Mouse (Mus musculus) gastrocnemius, adult 18-20 months (tissue): ENCODE measurements around the gene Fgfr2. TPM values are rescaled to one million over a fixed set of nuclear protein-coding genes. Genes with fewer than 3 reads are reported as not detected.

Source experiments
- DNase-seq: peaks from one replicate; pipeline ENCODE4 v3.0.0; 2021; ENCODE audit warnings: low spot score
- total RNA-seq, 2 experiments: library from RNA; stranded (reverse); gene quantifications; 2 replicates each; pipeline ENCODE4 v1.2.3; 2021

Gene Fgfr2
- total RNA-seq, 2 experiments from 2014 or later = 0.43 to 0.88 TPM

DNA sequence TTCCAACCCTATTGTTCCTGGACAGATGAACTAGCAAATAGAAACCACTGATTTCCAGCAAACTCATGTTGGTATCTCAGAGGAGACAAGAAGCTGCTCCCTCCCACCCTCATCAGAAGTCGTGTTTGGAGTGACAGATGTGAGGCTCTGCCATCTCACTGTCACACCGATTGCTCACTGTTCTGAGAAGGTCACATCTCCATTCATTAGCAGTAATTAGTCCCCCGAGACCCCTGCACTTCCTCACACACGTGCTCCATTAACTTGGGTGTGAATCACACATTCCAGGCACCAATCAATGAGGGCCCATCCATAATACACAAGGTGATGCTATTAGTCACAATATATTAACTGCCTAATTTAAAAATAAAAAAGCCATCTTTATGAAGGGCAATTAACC, 497.0 kb downstream of the Fgfr2 start:
- DNase-seq = no peak

DNA sequence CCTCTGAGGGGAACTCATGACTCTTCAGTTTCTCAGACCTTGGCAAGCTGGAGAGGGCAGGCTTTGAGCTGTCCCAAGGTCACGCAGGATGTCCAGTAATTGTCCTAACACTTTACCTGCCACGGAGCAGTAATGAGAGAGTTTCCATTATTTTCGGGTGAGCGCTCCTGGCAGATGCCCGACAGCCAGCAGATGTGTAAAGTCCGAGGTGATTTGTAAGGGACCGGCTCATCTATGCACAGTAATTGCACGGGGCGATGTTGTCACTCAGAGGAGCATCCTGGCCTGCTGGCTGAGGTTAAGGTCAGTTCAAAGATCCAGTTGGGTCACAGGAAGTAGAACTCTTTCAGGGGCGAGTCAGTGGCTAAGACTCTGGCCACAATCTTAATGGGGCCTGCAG, 499.0 kb downstream of the Fgfr2 start:
- no peak for DNase-seq

DNA sequence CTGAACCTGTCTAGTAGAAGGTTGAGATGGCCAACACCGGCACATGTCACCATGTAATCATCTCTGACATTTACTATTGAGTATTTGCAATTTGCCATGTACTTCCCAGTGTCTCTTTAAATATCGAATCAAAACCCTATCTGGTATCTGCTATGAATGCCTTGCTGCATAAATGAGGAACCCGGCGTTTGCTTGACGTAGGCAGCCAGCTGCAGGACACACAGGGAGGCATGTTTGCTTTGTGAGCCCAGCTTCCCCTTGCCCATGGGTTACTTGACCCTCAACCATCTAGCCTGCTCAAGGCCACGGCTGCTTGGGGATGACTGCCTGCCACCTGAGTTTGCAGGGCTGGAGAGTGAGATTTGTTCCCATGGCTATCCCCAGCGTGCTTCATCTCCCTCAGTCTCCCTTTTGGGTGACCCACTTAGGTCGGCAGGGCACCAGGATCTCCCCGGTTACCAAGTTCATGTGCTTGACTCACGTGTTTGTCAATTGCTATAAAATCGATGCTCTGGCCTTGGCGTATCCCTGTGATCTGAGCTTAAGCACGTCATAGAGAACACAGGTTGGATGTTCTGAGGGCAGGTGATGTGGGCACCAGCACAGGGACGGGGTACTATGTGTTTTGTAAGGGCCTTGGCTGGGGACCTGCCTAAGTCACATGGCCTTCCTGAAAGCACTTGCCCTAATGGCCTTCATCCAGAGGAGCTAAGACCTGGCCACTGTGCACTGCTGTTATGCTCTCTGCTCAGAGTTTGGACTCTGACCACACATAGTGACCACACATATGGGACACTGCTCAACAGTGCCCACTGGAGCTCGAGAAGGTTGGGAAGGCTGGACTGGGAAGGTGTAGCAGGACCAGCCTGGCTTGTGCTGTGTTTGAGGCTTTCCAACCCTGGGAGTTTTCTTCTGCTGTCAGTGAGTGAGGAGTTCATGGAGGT, 502.9 kb downstream of the Fgfr2 start:
- no peak for DNase-seq

DNA sequence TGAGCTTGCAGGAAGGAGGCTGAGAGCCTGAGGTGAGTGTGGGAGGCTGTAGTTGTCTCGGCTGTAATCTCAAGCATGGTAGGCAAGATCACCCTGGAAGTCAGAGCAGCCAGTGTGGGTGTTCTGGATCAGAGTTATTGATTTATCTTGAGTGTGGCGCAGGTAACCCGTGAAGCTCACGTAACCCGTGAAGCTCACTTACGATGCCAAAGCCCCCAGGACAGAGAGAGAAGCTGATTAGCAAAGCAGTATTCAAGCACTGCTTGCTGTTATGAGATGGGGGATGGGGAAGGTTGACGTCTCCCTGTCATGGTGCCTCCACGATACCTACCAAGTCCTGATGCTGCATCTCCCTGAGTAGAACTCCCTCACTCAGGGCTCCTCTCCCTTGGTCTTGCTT, 503.6 kb downstream of the Fgfr2 start:
- no peak for DNase-seq

DNA sequence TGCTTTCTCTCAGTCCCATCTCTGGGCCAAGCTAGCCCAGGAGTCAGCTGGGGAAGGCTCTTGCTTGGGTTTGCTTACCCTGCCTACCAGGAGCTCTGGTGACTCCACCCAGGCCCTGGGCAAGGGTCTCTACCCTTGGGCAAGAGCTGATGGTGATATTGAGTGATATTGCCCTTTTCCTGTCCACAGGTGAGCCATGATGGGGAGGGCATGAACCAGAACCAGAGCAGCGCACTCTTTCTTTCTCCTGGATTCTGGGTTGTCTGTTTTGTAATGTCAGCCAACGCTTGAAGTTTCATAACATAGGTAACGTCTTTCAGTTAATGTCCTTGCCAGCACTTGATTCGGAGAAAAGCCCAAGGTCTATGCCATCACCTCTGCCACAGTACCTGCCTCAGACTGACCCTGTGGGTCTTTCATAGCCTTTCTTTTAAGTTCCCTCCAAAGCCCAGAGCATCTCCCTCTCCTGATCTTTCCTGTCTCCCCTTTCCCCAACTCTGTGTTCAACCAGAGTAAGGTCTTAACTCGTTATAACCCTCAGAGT, 506.1 kb downstream of the Fgfr2 start:
- DNase-seq = no peak

DNA sequence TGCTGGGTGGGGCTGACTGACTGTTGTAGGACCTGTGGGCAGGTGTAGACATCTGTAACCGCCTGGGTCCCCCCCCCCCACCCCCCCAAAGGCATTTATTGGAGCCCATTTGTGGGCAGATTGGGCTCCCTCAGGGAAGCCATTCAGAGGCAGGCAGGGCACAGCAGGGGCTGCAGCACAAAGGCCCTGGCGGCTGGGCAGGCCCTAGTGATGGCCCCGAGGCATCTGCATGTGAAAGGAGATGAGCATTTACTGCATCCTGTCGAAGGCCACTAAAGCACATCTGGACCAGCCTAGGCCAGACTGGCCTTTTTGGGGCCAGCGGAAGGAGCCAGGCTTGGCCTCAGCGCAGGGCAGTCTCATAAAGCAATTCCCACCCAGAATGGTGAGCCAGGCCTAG, 506.8 kb downstream of the Fgfr2 start:
- no peak for DNase-seq

DNA sequence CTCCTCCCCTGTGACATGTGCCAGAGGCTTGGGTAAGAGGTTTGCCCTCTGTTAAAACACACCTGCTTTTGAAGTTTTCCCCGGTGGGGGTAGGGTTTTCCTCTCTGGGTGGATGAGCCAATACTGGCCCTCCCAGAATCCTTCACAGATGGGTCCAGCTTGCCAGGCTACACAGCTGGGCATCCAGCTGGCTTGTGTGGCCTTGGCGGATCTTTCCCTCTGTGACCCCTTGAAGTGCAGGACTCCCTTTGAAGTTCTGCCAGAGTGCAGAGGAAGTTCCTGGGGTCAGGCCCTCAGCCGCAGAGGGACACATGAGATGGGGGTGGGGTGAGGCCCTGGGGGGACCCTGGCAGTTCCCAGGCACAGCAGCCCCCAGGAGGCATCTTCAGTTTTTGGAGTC, 507.8 kb downstream of the Fgfr2 start:
- DNase-seq = no peak

DNA sequence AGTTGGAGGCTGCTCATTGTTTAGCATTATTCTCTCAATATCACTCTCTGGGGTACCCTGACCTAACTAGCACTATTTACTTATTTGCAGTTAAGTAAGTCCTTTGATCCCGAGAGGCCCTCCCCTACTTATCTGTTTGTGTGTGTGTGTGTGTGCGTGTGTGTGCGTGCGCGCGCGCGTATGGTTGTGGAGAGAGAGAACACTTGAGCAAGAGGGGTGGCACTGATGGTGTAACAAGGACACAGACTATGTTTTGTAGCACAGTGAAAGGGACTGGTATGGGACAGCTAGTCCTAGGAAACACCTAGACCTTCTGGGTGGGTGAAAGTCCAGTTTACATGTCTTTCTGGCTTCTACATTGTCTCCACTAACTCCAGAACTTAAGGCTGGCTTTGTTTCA, 511.6 kb downstream of the Fgfr2 start:
- no peak for DNase-seq

DNA sequence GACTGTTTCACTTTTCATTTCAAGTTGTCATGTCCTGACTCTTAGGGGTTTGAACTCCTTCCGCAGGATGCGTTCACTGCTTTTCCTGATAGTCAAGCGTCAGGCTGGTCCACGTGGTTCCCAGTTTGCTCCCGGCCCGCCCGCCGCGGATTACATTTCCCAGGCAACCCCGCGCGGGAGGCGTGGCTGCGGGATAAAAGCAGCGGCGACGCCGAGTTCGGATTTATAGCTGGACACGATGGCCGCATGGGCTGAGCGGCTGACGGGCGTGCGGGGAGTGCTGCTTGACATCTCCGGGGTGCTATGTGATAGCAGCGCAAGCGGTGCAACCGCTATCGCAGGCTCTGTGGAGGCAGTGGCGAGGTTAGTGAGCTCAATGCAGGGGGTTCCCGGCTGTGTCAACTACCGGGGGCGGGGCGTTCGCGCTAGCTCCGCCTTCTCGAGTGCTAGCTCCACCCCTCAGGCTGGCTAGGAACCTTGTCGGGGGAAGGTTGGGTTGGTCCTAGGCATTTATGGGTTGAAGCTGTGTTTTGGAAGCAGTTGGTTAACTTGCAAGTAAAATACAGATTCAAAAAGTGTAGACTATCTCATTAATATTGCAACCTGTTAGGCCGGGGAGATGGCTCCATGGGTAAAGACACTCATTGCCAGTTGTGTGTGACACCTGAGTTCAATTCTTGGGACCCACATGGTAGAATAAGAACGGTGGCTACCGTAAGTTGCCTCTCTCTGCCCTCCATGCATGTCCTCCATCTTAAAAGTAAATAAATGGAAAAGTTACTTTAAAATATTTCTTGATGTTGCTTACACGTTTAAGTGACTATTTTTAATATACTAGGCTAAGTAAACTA, 512.5 kb downstream of the Fgfr2 start, which contains the start of gene Lhpp:
Gene Lhpp, plus strand, starts transcription at position 171 of the 851 bp plus-strand sequence.
- peak; percentile 84 for DNase-seq

DNA sequence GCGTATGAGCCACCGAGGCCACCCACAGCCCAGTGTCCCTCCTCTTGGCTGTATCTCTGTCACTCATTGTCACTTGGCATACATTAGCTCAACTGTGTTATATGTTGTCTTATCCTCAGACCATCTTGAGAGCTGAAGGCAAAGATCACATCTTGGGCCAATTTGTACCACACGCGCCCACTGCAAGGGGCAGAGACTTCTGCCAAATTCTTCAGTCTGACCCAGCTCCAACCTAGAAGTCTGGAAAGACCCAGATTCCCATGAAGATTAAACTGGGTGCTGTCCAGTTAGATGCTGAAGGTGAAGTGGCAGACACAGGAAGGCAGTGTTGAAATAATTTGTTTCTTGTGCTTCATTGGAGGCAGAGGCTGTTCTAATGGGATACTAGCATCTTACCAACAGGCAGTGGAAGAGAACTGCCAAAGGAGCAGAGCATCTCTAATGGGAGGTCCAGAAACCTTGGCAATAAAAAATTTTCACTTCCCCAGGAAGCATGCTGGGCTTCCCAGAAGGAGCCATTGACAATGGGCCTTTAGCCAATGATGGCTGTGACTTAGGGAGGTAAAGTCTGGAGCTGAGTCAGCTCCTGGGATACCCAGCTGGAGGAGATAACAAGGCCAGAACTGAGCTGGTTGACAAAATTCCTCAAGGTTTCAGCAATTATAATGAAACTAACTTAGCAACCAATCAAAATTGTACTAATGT, 514.7 kb downstream of the Fgfr2 start:
- DNase-seq = no peak

DNA sequence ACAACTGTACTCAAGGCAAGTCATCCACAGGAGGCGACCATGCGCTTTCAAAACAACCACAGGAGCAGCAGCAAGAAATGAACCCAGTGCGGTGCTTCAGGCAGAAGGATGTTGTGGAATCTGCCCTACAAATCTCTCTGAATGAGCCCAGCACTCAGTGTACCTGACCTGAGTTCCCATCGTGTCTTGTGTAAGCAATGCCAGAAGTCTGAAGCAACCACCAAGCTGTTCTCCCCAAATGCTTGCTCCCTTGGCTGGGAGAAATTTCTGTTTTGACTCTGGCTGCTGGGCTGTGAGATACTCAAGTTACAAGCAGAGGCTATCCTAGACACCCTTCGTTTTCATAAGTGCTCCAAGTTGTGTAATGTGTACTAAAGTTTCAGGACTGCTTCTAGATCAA, 517.5 kb downstream of the Fgfr2 start:
- peak; percentile 68 for DNase-seq

DNA sequence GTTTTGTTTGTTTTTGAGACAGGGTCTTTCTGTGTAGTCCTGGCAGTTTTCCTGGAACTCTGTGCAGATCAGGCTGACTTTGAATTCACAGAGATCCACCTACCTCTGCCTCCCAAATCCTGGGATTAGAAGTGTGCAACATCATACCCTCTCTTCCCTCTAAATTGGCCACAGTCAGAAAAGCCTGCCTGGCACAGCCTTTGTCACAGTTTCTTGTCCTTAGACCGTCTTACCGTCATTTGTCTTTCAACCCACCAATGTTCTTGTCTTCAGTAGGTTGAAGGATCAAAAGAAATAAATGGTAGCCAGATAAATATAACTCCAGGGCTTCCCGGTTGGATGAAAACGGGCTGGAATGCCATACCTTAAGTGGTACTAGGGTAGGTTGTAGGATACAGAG, 518.4 kb downstream of the Fgfr2 start:
- no peak for DNase-seq

DNA sequence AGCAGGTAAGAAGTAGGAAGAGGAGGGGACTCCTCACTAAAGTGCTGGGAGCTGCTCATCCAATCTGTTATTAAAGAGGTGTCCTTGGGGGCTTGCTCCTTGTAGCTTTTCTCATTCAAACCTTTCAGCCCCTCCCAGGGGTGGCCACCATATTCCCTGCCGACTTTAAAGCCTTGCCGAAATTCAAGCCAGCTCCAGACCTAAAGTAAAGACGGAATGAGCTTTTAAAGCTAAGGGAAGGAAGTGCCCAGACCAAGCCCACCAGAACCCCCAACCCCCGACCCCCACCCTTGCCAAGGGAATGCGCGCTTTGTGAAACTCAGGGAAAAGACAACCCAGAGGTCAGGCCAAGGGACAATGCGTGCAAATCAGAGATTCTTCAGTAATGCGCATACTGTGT, 522.2 kb downstream of the Fgfr2 start:
- DNase-seq = no peak

DNA sequence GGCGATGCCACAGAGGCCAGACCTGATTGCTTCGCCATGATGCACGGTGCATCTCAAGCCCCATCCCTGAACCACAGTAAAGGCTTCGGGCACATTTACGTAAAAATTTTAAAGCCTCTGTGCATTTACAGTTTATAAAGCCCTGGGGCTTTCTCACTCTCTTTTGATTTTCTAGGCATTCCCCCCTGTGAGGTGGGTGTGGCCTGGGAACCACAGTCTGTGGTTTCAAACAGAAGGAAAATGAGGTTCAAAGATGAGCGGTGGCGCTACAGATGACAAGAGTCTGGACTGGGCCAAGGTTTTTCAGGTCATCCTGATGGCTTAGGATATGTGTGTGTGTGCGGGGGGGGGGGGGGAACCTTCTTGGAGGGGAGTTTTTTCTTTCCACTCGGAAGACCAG, 523.1 kb downstream of the Fgfr2 start:
- DNase-seq = no peak

DNA sequence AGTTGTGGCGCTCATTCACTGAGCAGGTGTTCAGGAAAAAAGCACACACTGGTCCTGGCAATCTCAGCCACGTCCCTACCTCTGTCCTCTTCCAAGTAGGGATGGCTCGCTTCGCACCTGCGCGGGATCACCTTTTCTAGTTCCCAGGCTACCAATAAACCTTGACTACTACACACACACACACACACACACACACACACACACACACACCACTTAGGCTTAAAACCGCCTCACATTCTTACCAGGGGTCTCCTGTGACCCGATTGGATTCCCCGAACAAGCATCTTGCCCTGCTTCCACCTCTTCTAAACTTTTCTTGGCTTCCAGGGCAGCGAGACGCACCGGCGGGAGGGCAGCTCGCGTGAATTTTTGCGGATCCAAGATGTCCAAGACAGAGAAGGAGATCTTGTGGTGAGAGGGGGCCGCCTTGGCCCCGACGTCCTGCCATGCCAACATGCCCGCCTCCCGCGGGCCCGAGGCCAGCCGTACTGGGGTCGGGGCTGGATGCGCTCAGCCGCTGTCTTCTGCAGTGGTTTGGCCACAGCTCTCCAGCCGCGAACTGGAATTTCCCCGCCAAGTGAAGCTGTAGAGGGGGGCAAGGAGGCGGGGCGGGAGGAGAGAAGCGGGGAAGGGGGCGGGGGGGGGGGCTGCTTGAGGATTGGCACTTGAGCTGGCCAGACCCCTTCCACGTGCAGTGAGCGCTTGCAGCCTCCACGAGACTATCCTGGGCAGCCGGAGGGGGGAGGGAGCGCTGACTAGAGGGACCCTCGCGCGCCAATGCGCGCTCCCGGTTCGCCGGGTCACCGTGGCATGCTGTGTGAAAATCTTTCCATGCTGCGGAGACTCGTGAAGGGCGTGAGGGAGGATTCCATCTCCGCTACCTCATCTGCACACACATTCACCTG, 523.8 kb downstream of the Fgfr2 start, which contains the start of gene Nkx1-2:
Gene Nkx1-2, minus strand, starts transcription at position 567 of the 905 bp plus-strand sequence.
- DNase-seq = no peak

DNA sequence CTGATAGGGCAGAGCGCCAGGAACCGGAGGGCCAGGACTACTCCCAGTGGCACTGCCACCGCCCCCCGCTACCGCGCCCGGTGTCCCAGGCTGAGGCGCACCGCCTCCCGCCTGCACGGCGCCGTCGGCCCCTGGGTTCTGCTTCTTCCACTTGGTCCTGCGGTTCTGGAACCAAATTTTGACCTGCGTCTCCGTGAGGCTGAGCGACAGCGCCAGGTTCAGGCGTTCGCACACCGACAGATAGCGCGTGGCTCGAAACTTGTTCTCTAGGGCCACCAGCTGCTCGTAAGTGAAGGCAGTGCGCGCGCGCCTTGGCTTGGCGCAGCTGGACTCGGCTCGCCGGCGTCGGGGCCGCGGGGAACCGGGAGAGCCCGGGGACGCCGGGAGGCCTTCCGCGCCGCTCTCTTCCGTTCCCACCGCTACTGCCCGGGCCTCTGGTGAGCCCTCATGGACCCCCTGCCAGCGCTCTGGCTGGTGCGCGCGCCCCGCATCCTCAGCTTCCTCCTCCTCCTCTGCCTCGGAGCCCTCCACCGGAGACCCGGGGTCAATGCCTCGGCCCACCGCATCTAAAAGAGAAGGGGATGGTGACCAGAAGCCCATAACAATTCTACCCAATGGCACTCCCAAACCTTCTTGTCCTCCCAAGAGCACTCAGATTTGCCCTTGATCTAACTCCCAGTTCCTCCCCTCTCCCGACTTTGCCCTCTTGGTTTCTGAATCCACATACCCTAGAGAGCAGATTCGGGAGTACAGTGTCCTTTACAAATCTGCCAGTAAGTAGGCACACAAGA, 525.7 kb downstream of the Fgfr2 start:
- DNase-seq = no peak

DNA sequence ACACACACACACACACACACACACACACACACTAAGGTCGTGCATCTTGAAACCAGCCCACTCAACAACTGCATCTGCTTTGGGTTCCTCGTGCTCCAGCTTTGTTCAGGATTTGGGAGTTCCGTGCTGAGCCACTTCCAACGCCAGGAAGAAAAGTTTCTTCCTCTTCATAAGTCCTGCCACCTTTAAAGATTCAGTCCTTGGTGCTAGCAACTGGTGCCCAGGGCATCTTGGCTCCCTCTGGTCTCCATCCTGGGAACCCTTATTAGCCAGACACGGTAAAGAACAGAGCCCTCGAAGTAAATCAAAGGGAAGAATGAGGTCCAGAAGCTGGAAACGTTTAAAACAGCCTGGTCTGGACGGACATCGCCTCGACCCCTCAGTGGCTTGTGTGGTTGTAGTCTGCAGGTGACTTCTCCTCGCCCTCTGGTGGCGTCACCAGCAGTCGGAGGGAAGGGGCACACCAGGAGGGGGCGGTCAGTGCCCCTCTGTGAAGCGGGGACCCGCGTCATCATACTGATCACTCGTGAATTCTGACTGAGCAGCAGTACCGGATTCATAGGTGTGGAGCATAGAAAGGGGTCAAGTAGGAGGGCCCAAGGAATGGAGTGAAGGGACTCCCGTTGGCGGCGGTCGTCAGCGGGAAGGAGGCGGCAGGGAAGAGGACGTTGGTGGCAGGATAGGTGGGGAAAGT, 526.4 kb downstream of the Fgfr2 start:
- no peak for DNase-seq

DNA sequence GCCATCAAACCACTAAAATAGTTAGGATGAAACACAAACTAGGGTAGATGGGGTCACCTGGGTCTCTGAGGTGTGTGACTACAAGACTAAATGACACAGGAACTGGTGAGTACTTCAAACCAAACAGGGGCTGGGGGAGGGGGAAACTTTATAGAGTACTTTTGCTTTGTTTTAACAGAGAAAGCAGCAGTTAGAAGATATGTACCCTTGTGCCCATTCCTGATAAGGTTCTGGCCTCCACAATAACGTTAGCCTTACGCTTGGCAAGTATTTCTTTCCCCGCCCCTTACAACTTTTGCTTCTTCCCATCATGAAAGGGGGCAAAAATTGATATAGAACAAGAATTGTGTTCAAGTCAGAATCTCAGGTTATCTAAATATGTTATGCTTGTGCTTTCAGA, 527.4 kb downstream of the Fgfr2 start:
- DNase-seq = no peak

DNA sequence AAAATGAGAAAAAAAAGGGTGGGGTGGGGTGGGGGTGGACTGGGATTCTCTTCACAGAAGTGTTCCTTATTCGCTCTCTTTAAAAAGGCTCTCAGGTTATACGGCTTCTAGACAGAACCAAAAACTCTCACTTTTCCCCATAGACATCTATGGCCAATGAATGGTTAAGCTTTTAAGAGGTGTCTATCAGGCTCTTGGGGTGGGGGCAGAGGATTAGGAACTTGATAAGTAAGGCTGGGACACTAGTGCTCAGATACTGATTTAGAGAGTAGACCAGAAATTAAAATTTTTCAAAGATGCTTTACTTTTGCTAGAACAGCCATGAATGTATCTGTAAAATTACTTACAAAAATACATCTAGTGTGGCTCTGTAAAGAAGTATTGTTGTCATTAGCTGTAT, 528.8 kb downstream of the Fgfr2 start:
- DNase-seq = no peak
